8 mouse cellular contexts compared by ENCODE assay signal in genomic region chr12:54191608-54192304, GRCm38 (mm10). TPM values are rescaled to one million over a fixed set of nuclear protein-coding genes. Genes with fewer than 3 reads are reported as not detected.
DNase-seq lines count a peak whose midpoint lies in the region; ATAC-seq lines count a peak whose summit lies in the region.

No protein-coding gene starts in this region.

- H3K4me1 ChIP-seq in intestine, embryonic 14.5 days (replicated peaks; ENCODE audit: control insufficient read depth, insufficient read depth, low read length), result peaks cover 46% of the 10 kb centered on the region

- WGBS in intestine, embryonic 14.5 days, result 3% methylated on average over 19 of the region's 19 CpGs

- peak; percentile 97 for ATAC-seq in intestine, embryonic 14.5 days (replicated peaks; ENCODE audit: low FRiP score, low TSS enrichment, low read depth)
- peak; percentile 78 for ATAC-seq in megakaryocyte progenitor cell, adult 5-6 weeks (replicated peaks; ENCODE audit: poor library complexity)

- no peaks in the 10 kb centered on the region for H3K9me3 ChIP-seq in intestine, embryonic 14.5 days (ENCODE audit: control insufficient read depth, low read length)

- peak overlapping the region; percentile 29 for H3K9ac ChIP-seq in intestine, embryonic 14.5 days (ENCODE audit: low read length)

- no peaks in the 10 kb centered on the region for H3K27me3 ChIP-seq in intestine, embryonic 14.5 days (replicated peaks; ENCODE audit: control insufficient read depth, insufficient read depth, low read length)

- no peaks in the 10 kb centered on the region for H3K36me3 ChIP-seq in intestine, embryonic 14.5 days (ENCODE audit: control insufficient read depth, insufficient read depth, low read length)

- DNase-seq in adrenal gland, adult 2 months, result peak; percentile 94
- DNase-seq in embryo, embryonic 11 days, result peak; percentile 93
- DNase-seq in gastrocnemius, postnatal 36 days, result peak; percentile 77 to 85
- peak; percentile 97 for DNase-seq in intestine, embryonic 14.5 days (ENCODE audit: low spot score)
- DNase-seq in left cerebral cortex, postnatal 14 days (ENCODE audit: low spot score in 2 of 2), result peak; percentile 78 to 83
- peak; percentile 78 for DNase-seq in right cerebral cortex, postnatal 14 days
- no peak for DNase-seq in c-Kit-positive CD71-positive TER-119-positive erythroid progenitor cells, embryonic 14.5 days (ENCODE audit: low spot score)

- H3K27ac ChIP-seq in intestine, embryonic 14.5 days (ENCODE audit: low read depth), result peak overlapping the region; percentile 81

- intact Hi-C loops in gastrocnemius, postnatal 36 days (cut with DNase I), result loop anchor here (5.0 kb wide), 1 partner anchor 301 kb away; no protein-coding TSS in a partner anchor
- intact Hi-C loops in left cerebral cortex, postnatal 14 days (cut with DNase I), result no loop called here

- peak overlapping the region; percentile 20 for H3K4me3 ChIP-seq in intestine, embryonic 14.5 days (ENCODE audit: low read depth, low read length)

- peak overlapping the region; percentile 45 for H3K4me2 ChIP-seq in intestine, embryonic 14.5 days (ENCODE audit: low read length)

RNA-seq across cellular contexts. Expression of gene Egln3, which starts 11.9 kb away (rescaled TPM):
- total RNA-seq in adrenal gland, adult 2 months (2021), result 1 to 10 TPM; 5.2 to 7.9 TPM
- polyA plus RNA-seq in adrenal gland, adult 2 months (2012; rRNA removed), result 2.1 and 4.9 TPM in 2 replicates
- total RNA-seq in gastrocnemius, postnatal 36 days (2021), result 10 to 100 TPM; 17.1 to 32.7 TPM
- polyA plus RNA-seq in intestine, embryonic 14.5 days (2014; fragmentation: Nextera tagmentation; extraction: Ambion mirVana), result 44.9 and 48.1 TPM in 2 replicates
- total RNA-seq in left cerebral cortex, postnatal 14 days (2021), result 10 to 100 TPM; 11.3 to 11.4 TPM
- 48.4 and 55.3 TPM in 2 replicates for total RNA-seq in megakaryocyte progenitor cell, adult 5-6 weeks (2015)
- 21.5 and 23.6 TPM in 2 replicates for total RNA-seq in megakaryocyte progenitor cell, adult 5-6 weeks (2017)
